Mouse (Mus musculus): Measurements from ENCODE around the gene Olfr893. TPM values are rescaled to one million over a fixed set of nuclear protein-coding genes. Genes with fewer than 3 reads are reported as not detected.
"Not testable (repeated sequence)": the region's sequence is repeated elsewhere in the genome, so short reads cannot be mapped to it uniquely, and the experiment has no call there.

The Olfr893 gene
- not detected in 2 replicates for polyA plus RNA-seq (2016; fragmentation: Nextera tagmentation; extraction: Ambion mirVana)

GRCm38 (mm10) chr9:38208065-38208464 lies at the start of gene Olfr893:
Gene Olfr893 (plus strand): TSS chr9:38208365.
- H3K4me3 ChIP-seq: no peak within 1 kb of the TSS
- no peak for DNase-seq (ENCODE audit: low spot score)
- WGBS: 92% methylated on average over 3 of the region's 3 CpGs
- no peaks in the 10 kb centered on the region for H3K27me3 ChIP-seq (ENCODE audit: low read depth, poor library complexity, severe bottlenecking)
- no peaks in the 10 kb centered on the region for H3K4me1 ChIP-seq
- no peaks in the 10 kb centered on the region for H3K36me3 ChIP-seq
- no peak within 1 kb of the TSS for H3K27ac ChIP-seq
- no peaks in the 10 kb centered on the region for H3K9me3 ChIP-seq (replicated peaks)

- H3K9me3 ChIP-seq (replicated peaks); H3K36me3 ChIP-seq; H3K4me3 ChIP-seq; H3K4me1 ChIP-seq; H3K27ac ChIP-seq; DNase-seq (ENCODE audit: low spot score); H3K27me3 ChIP-seq (ENCODE audit: low read depth, poor library complexity, severe bottlenecking): not testable (repeated sequence)
- WGBS: 57% methylated on average over 2 of the region's 2 CpGs
Observed at GRCm38 (mm10) chr9:38168341-38168740, 39.8 kb upstream of the Olfr893 start.

GRCm38 (mm10) chr9:38180721-38181120 lies 27.4 kb upstream of the Olfr893 start, which contains the start of gene Olfr891:
Gene Olfr891 (minus strand): TSS chr9:38180821.
- WGBS: 81% methylated on average over 1 of the region's 1 CpGs
- H3K27ac ChIP-seq: no peak within 1 kb of the TSS
- no peak for DNase-seq (ENCODE audit: low spot score)
- no peaks in the 10 kb centered on the region for H3K27me3 ChIP-seq (ENCODE audit: low read depth, poor library complexity, severe bottlenecking)
- no peaks in the 10 kb centered on the region; the same call in 1 of the 2 replicates for H3K9me3 ChIP-seq (replicated peaks)
- no peak within 1 kb of the TSS for H3K4me3 ChIP-seq
- no peaks in the 10 kb centered on the region for H3K36me3 ChIP-seq
- H3K4me1 ChIP-seq: no peaks in the 10 kb centered on the region

- H3K4me1 ChIP-seq: no peaks in the 10 kb centered on the region
- no peak within 1 kb of the TSS for H3K27ac ChIP-seq
- DNase-seq (ENCODE audit: low spot score): no peak
- no peaks in the 10 kb centered on the region for H3K27me3 ChIP-seq (ENCODE audit: low read depth, poor library complexity, severe bottlenecking)
- no peak within 1 kb of the TSS for H3K4me3 ChIP-seq
- no peaks in the 10 kb centered on the region for H3K9me3 ChIP-seq (replicated peaks)
- H3K36me3 ChIP-seq: no peaks in the 10 kb centered on the region
Observed at GRCm38 (mm10) chr9:38217755-38218154, 9.6 kb downstream of the Olfr893 start, which contains the start of gene Olfr894. Gene Olfr894 (plus strand): TSS chr9:38218055.

- Histone ChIP-seq H3K36me3 (no peaks in the 10 kb centered on the region), H3K4me1 (no peaks in the 10 kb centered on the region), H3K27me3 (ENCODE audit: low read depth, poor library complexity, severe bottlenecking) (no peaks in the 10 kb centered on the region), H3K27ac (no peak within 1 kb of the TSS), H3K9me3 (replicated peaks) (no peaks in the 10 kb centered on the region), H3K4me3 (no peak within 1 kb of the TSS)
- DNase-seq (ENCODE audit: low spot score): no peak
Observed at GRCm38 (mm10) chr9:38252474-38252873, 44.3 kb downstream of the Olfr893 start, which contains the start of gene Olfr143. Gene Olfr143 (plus strand): TSS chr9:38252774.

Other genes starting within 250 kb of the Olfr893 start
- not detected in 2 replicates for gene Olfr881, start 216.5 kb upstream of the Olfr893 start, polyA plus RNA-seq (2016; fragmentation: Nextera tagmentation; extraction: Ambion mirVana)
- not detected in 2 replicates for gene Olfr883, start 182.6 kb upstream of the Olfr893 start, polyA plus RNA-seq (2016; fragmentation: Nextera tagmentation; extraction: Ambion mirVana)
- not detected in 2 replicates for gene Olfr884, start 161.8 kb upstream of the Olfr893 start, polyA plus RNA-seq (2016; fragmentation: Nextera tagmentation; extraction: Ambion mirVana)
- not detected in 2 replicates for gene Olfr885, start 147.0 kb upstream of the Olfr893 start, polyA plus RNA-seq (2016; fragmentation: Nextera tagmentation; extraction: Ambion mirVana)
- not detected in 2 replicates for gene Olfr887, start 124.3 kb upstream of the Olfr893 start, polyA plus RNA-seq (2016; fragmentation: Nextera tagmentation; extraction: Ambion mirVana)
- not detected in 2 replicates for gene Olfr888, start 100.2 kb upstream of the Olfr893 start, polyA plus RNA-seq (2016; fragmentation: Nextera tagmentation; extraction: Ambion mirVana)
- gene Olfr889, start 93.2 kb upstream of the Olfr893 start, polyA plus RNA-seq (2016; fragmentation: Nextera tagmentation; extraction: Ambion mirVana): 0.05 and 0.16 TPM in 2 replicates
- gene Olfr890, start 65.8 kb upstream of the Olfr893 start, polyA plus RNA-seq (2016; fragmentation: Nextera tagmentation; extraction: Ambion mirVana): not detected in 2 replicates
- not detected in 2 replicates for gene Olfr891, start 27.5 kb upstream of the Olfr893 start, polyA plus RNA-seq (2016; fragmentation: Nextera tagmentation; extraction: Ambion mirVana)
- gene Olfr894, start 9.7 kb downstream of the Olfr893 start, polyA plus RNA-seq (2016; fragmentation: Nextera tagmentation; extraction: Ambion mirVana): not detected in 2 replicates
- gene Olfr143, start 44.4 kb downstream of the Olfr893 start, polyA plus RNA-seq (2016; fragmentation: Nextera tagmentation; extraction: Ambion mirVana): not detected in 2 replicates
- gene Olfr895, start 59.5 kb downstream of the Olfr893 start, polyA plus RNA-seq (2016; fragmentation: Nextera tagmentation; extraction: Ambion mirVana): not detected in 2 replicates
- gene Olfr896-ps1, start 82.7 kb downstream of the Olfr893 start, polyA plus RNA-seq (2016; fragmentation: Nextera tagmentation; extraction: Ambion mirVana): not detected in 2 replicates
- gene Olfr25, start 120.7 kb downstream of the Olfr893 start, polyA plus RNA-seq (2016; fragmentation: Nextera tagmentation; extraction: Ambion mirVana): not detected in 2 replicates
- not detected in 2 replicates for gene Olfr898, start 140.0 kb downstream of the Olfr893 start, polyA plus RNA-seq (2016; fragmentation: Nextera tagmentation; extraction: Ambion mirVana)
- gene Olfr250, start 158.5 kb downstream of the Olfr893 start, polyA plus RNA-seq (2016; fragmentation: Nextera tagmentation; extraction: Ambion mirVana): not detected in 2 replicates
- not detected in 2 replicates for gene Olfr251, start 168.7 kb downstream of the Olfr893 start, polyA plus RNA-seq (2016; fragmentation: Nextera tagmentation; extraction: Ambion mirVana)
- gene Olfr147, start 193.3 kb downstream of the Olfr893 start, polyA plus RNA-seq (2016; fragmentation: Nextera tagmentation; extraction: Ambion mirVana): not detected in 2 replicates
- not detected in 2 replicates for gene Olfr901, start 221.1 kb downstream of the Olfr893 start, polyA plus RNA-seq (2016; fragmentation: Nextera tagmentation; extraction: Ambion mirVana)
- gene Olfr902, start 239.3 kb downstream of the Olfr893 start, polyA plus RNA-seq (2016; fragmentation: Nextera tagmentation; extraction: Ambion mirVana): not detected in 2 replicates